In genomic region chr2:143019727-143020126, GRCm38 (mm10) we compare ENCODE assay signal across 23 mouse cellular contexts. TPM values are rescaled to one million over a fixed set of nuclear protein-coding genes. Genes with fewer than 3 reads are reported as not detected.
DNase-seq lines count a peak whose midpoint lies in the region; ATAC-seq and TF ChIP-seq lines count a peak whose summit lies in the region.
"Had no signal": no experiment of that assay in that cellular context is flagged by ENCODE, and none has a peak within 500 bp of the region (broad histone marks: within the 10 kb centered on the region; RNA-seq: fewer than 3 reads in every experiment).

No protein-coding gene starts in this region.

- no peak for TF ChIP-seq EP300 in stomach, postnatal 0 days (optimal IDR thresholded peaks at IDR 0.05)

- H3K27me3 ChIP-seq in kidney, embryonic 15.5 days: no peaks in the 10 kb centered on the region
- no peaks in the 10 kb centered on the region for H3K27me3 ChIP-seq in stomach, embryonic 14.5 days (ENCODE audit: control insufficient read depth, insufficient read depth, low read length)
- no peaks in the 10 kb centered on the region for H3K27me3 ChIP-seq in stomach, postnatal 0 days (ENCODE audit: control insufficient read depth, insufficient read depth, low read length)
- H3K27me3 ChIP-seq in lung, embryonic 16.5 days (ENCODE audit: control insufficient read depth, insufficient read depth, low read depth, low read length): no peaks in the 10 kb centered on the region
- no peaks in the 10 kb centered on the region for H3K27me3 ChIP-seq in neural tube, embryonic 15.5 days (replicated peaks)
- H3K27me3 ChIP-seq: forebrain, embryonic 13.5 days; Patski had no signal

- no peak overlapping the region for H3K4me2 ChIP-seq in kidney, embryonic 15.5 days
- H3K4me2 ChIP-seq in stomach, embryonic 14.5 days (replicated peaks; ENCODE audit: low read depth, low read length): no peak overlapping the region
- H3K4me2 ChIP-seq in stomach, postnatal 0 days (replicated peaks; ENCODE audit: low read depth): no peak overlapping the region
- H3K4me2 ChIP-seq in lung, embryonic 16.5 days (ENCODE audit: low read depth, low read length): no peak overlapping the region
- H3K4me2 ChIP-seq in neural tube, embryonic 15.5 days: no peak overlapping the region
- H3K4me2 ChIP-seq: forebrain, embryonic 13.5 days had no signal

- no peak overlapping the region for H3K9ac ChIP-seq in kidney, embryonic 15.5 days
- H3K9ac ChIP-seq in stomach, embryonic 14.5 days (replicated peaks; ENCODE audit: low read depth, low read length): no peak overlapping the region
- no peak overlapping the region for H3K9ac ChIP-seq in stomach, postnatal 0 days (ENCODE audit: low read length)
- no peak overlapping the region for H3K9ac ChIP-seq in lung, embryonic 16.5 days (ENCODE audit: low read length)
- H3K9ac ChIP-seq in neural tube, embryonic 15.5 days (replicated peaks): no peak overlapping the region; the same call in 1 of the 2 replicates
- H3K9ac ChIP-seq: forebrain, embryonic 13.5 days; liver, embryonic 14.5 days had no signal

- no peak for TF ChIP-seq CTCF in stomach, postnatal 0 days (IDR thresholded peaks at IDR 0.05; ENCODE audit: low read depth)

- H3K27ac ChIP-seq in kidney, embryonic 15.5 days: no peak overlapping the region
- no peak overlapping the region for H3K27ac ChIP-seq in stomach, embryonic 14.5 days (ENCODE audit: low read length)
- H3K27ac ChIP-seq in stomach, postnatal 0 days (replicated peaks): no peak overlapping the region
- H3K27ac ChIP-seq in lung, embryonic 16.5 days (ENCODE audit: low read length): no peak overlapping the region
- peak overlapping the region; percentile 68 for H3K27ac ChIP-seq in neural tube, embryonic 15.5 days (replicated peaks)
- H3K27ac ChIP-seq: forebrain, embryonic 13.5 days; liver, embryonic 14.5 days had no signal

- ATAC-seq in kidney, embryonic 15.5 days (replicated peaks; ENCODE audit: low FRiP score): 0 out of 2 replicates have a peak, but pooled peaks have one; percentile 43
- ATAC-seq in stomach, embryonic 14.5 days (ENCODE audit: insufficient number of reproducible peaks, insufficient read depth, low FRiP score, low read depth): peak; percentile 61; the same call in 1 of the 2 replicates
- no peak for ATAC-seq in stomach, postnatal 0 days (ENCODE audit: low FRiP score, low TSS enrichment)
- peak; percentile 47; the same call in 1 of the 2 replicates for ATAC-seq in lung, embryonic 16.5 days (ENCODE audit: low read depth)
- peak; percentile 45; the same call in 1 of the 2 replicates for ATAC-seq in neural tube, embryonic 15.5 days (ENCODE audit: low FRiP score)
- ATAC-seq in activated CD4-positive, CD25-positive, alpha-beta regulatory T cell, adult 4 months: no peak
- ATAC-seq: forebrain, embryonic 13.5 days; inflammation-experienced regulatory T-cells, adult 6 months; Patski had no signal

- no peaks in the 10 kb centered on the region for H3K36me3 ChIP-seq in kidney, embryonic 15.5 days
- H3K36me3 ChIP-seq in stomach, embryonic 14.5 days (ENCODE audit: control insufficient read depth, insufficient read depth, low read length): no peaks in the 10 kb centered on the region
- H3K36me3 ChIP-seq in stomach, postnatal 0 days (ENCODE audit: control insufficient read depth, insufficient read depth, low read length): no peaks in the 10 kb centered on the region
- no peaks in the 10 kb centered on the region for H3K36me3 ChIP-seq in lung, embryonic 16.5 days (ENCODE audit: control insufficient read depth, insufficient read depth, low read length)
- H3K36me3 ChIP-seq in neural tube, embryonic 15.5 days: no peaks in the 10 kb centered on the region

- WGBS in kidney, embryonic 15.5 days: 7% methylated on average over 2 of the region's 2 CpGs
- 23% methylated on average over 2 of the region's 2 CpGs for WGBS in stomach, embryonic 14.5 days
- WGBS in stomach, postnatal 0 days: 31% methylated on average over 2 of the region's 2 CpGs
- WGBS in lung, embryonic 16.5 days: 26% methylated on average over 2 of the region's 2 CpGs
- 21% methylated on average over 2 of the region's 2 CpGs for WGBS in neural tube, embryonic 15.5 days

- no peak overlapping the region for H3K4me3 ChIP-seq in kidney, embryonic 15.5 days (replicated peaks)
- H3K4me3 ChIP-seq in stomach, embryonic 14.5 days (ENCODE audit: low read depth, low read length): no peak overlapping the region
- H3K4me3 ChIP-seq in stomach, postnatal 0 days (ENCODE audit: low read depth, low read length): no peak overlapping the region
- H3K4me3 ChIP-seq in lung, embryonic 16.5 days (ENCODE audit: low read length): no peak overlapping the region
- H3K4me3 ChIP-seq in neural tube, embryonic 15.5 days (replicated peaks): no peak overlapping the region
- H3K4me3 ChIP-seq: forebrain, embryonic 13.5 days had no signal

- peaks cover 14% of the 10 kb centered on the region; the same call in 1 of the 2 replicates for H3K4me1 ChIP-seq in kidney, embryonic 15.5 days
- H3K4me1 ChIP-seq in stomach, embryonic 14.5 days (ENCODE audit: control insufficient read depth, insufficient read depth, low read length): no peaks in the 10 kb centered on the region
- H3K4me1 ChIP-seq in stomach, postnatal 0 days (replicated peaks; ENCODE audit: control insufficient read depth, insufficient read depth): no peaks in the 10 kb centered on the region
- no peaks in the 10 kb centered on the region for H3K4me1 ChIP-seq in lung, embryonic 16.5 days (replicated peaks; ENCODE audit: control insufficient read depth, insufficient read depth, low read length)
- H3K4me1 ChIP-seq in neural tube, embryonic 15.5 days: peaks cover 18% of the 10 kb centered on the region; the same call in 1 of the 2 replicates
- H3K4me1 ChIP-seq: forebrain, embryonic 13.5 days had no signal

- no peaks in the 10 kb centered on the region for H3K9me3 ChIP-seq in kidney, embryonic 15.5 days (replicated peaks)
- H3K9me3 ChIP-seq in stomach, embryonic 14.5 days (ENCODE audit: control insufficient read depth, low read depth, low read length): no peaks in the 10 kb centered on the region
- H3K9me3 ChIP-seq in stomach, postnatal 0 days (ENCODE audit: control insufficient read depth, low read length): no peaks in the 10 kb centered on the region
- H3K9me3 ChIP-seq in lung, embryonic 16.5 days (ENCODE audit: control insufficient read depth, low read length): no peaks in the 10 kb centered on the region
- no peaks in the 10 kb centered on the region for H3K9me3 ChIP-seq in neural tube, embryonic 15.5 days (replicated peaks)
- H3K9me3 ChIP-seq: forebrain, embryonic 13.5 days had no signal

- DNase-seq in kidney, adult 8-10 months: no peak
- DNase-seq in stomach, postnatal 0 days (ENCODE audit: low spot score): no peak
- no peak for DNase-seq in adrenal gland, postnatal 25 days
- DNase-seq: cerebellum, adult 9-11 months; heart, postnatal 4 days; kidney, postnatal 25 days; right cerebral cortex, postnatal 4 days; thymus, postnatal 4 days had no signal

RNA-seq across cellular contexts. Expression of gene Snrpb2, which starts 43.1 kb away (rescaled TPM):
- 78.3 and 102 TPM in 2 replicates for polyA plus RNA-seq in kidney, embryonic 15.5 days (2015; fragmentation: Nextera tagmentation; extraction: Ambion mirVana)
- polyA plus RNA-seq in stomach, embryonic 14.5 days (2014; fragmentation: Nextera tagmentation; extraction: Ambion mirVana): 85.1 TPM in 2 replicates
- polyA plus RNA-seq in stomach, postnatal 0 days (2015; fragmentation: Nextera tagmentation; extraction: Ambion mirVana): 45.0 and 47.8 TPM in 2 replicates
- 68.6 and 73.2 TPM in 2 replicates for polyA plus RNA-seq in lung, embryonic 16.5 days (2015; fragmentation: Nextera tagmentation; extraction: Ambion mirVana)
- polyA plus RNA-seq in neural tube, embryonic 15.5 days (2015; fragmentation: Nextera tagmentation; extraction: Ambion mirVana): 51.8 and 53.6 TPM in 2 replicates
- 100 to 1,000 TPM in 1 of 2 experiments, 10 to 100 TPM in 1; 85.7 to 116 TPM for polyA plus RNA-seq in activated CD4-positive, CD25-positive, alpha-beta regulatory T cell, adult 4 months (2017; shearing (Covaris generic))
- 44.4 and 47.1 TPM in 2 replicates for total RNA-seq in adrenal gland, postnatal 25 days (2021)

RNA-seq across cellular contexts. Expression of gene Otor, which starts 58.5 kb away (rescaled TPM):
- 0.32 and 0.35 TPM in 2 replicates for polyA plus RNA-seq in kidney, embryonic 15.5 days (2015; fragmentation: Nextera tagmentation; extraction: Ambion mirVana)
- 1.5 and 1.7 TPM in 2 replicates for polyA plus RNA-seq in stomach, embryonic 14.5 days (2014; fragmentation: Nextera tagmentation; extraction: Ambion mirVana)
- 0.48 and 0.59 TPM in 2 replicates for polyA plus RNA-seq in stomach, postnatal 0 days (2015; fragmentation: Nextera tagmentation; extraction: Ambion mirVana)
- polyA plus RNA-seq in lung, embryonic 16.5 days (2015; fragmentation: Nextera tagmentation; extraction: Ambion mirVana): 0.64 and 1.3 TPM in 2 replicates
- polyA plus RNA-seq in neural tube, embryonic 15.5 days (2015; fragmentation: Nextera tagmentation; extraction: Ambion mirVana): 0.65 TPM in 1 of 2 replicates, not detected in the other
- polyA plus RNA-seq in activated CD4-positive, CD25-positive, alpha-beta regulatory T cell, adult 4 months (2017; shearing (Covaris generic)): not detected
- not detected in 2 replicates for total RNA-seq in adrenal gland, postnatal 25 days (2021)
- total RNA-seq: granulocyte monocyte progenitor cell, adult 5-6 weeks; heart, postnatal 4 days; layer of hippocampus, postnatal 14 days; left cerebral cortex, postnatal 36 days; megakaryocyte, adult 5-6 weeks; neutrophil, adult 5-6 weeks had no signal
- polyA plus RNA-seq: inflammation-experienced regulatory T-cells, adult 6 months; midbrain, postnatal 0 days; Patski had no signal

Comparison
In these comparisons a context has a peak if more than half of its experiments do, and no peak if none do; other contexts are left out.
1. ATAC-seq: peak in kidney, embryonic 15.5 days (single experiment), stomach, embryonic 14.5 days (single experiment), lung, embryonic 16.5 days (single experiment) and neural tube, embryonic 15.5 days (single experiment); none in stomach, postnatal 0 days (single experiment) and activated CD4-positive, CD25-positive, alpha-beta regulatory T cell, adult 4 months (single experiment).